Mouse (Mus musculus) lung, adult 2 months (tissue): ENCODE measurements at regions not wholly inside any gene's neighbourhood (a gene's known extent, or its start where the extent isn't known, plus 50 kb on each side); places are given as distances from the start of the nearest gene placed in this dataset.
A peak's percentile ranks its signal among the peaks of the same experiment; 100 is the strongest.

Source experiments
- DNase-seq: peaks from one replicate; pipeline ENCODE4 v3.0.0; 2022
- H3K4me1 ChIP-seq: fragments of 200-500 bp; 2 replicates; pipeline ENCODE4 v1.6.1; 2011; ENCODE audit warnings: low read length; ENCODE audit not compliant: control insufficient read depth, insufficient read depth
- H3K4me3 ChIP-seq: fragments of 200-500 bp; replicated peaks from 2 replicates; pipeline ENCODE3; 2011; ENCODE audit warnings: low read depth, mild to moderate bottlenecking, control low read depth, low read length; ENCODE audit errors: extremely low read depth
- CTCF ChIP-seq: fragments of 200-500 bp; IDR thresholded peaks from 2 replicates; pipeline ENCODE4 v1.5.1; 2011; ENCODE audit warnings: mild to moderate bottlenecking, low read length, control low read depth; ENCODE audit not compliant: insufficient read depth
- POLR2A ChIP-seq: fragments of 200-500 bp; IDR thresholded peaks from 2 replicates; pipeline ENCODE4 v1.6.1; 2011; ENCODE audit warnings: low read depth, mild to moderate bottlenecking, control low read depth, low read length, borderline replicate concordance; ENCODE audit errors: extremely low read depth
- WGBS: fragments of 180-500 bp; shearing (Covaris S2); methylation state at CpG from one replicate; pipeline ENCODE4 v1.1.7; 2018; 5-methylcytosine and 5-hydroxymethylcytosine counted together

DNA sequence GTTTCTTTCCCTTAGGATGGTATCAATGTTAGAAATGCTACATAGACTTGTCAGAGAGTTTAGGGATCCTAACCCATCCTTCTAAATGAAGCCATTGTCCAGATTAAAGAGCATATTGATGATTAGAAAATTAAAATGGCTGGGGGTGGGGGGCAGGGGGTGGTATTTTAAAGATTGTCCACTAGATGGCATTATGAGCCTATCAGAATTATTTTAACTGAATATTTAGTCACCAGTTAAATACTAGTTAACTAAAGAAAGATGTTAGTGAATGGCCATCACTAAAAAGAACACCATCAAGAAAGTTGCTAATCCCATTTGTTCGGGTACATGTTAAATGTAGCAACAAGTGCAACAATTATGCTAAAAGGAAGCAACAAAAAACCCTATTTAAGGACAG, 1909.6 kb upstream of the 5930422O12Rik start:
- Histone ChIP-seq H3K4me3 (no peak overlapping the region), H3K4me1 (no peaks in the 10 kb centered on the region)
- DNase-seq, result no peak
- TF ChIP-seq POLR2A (no peak), CTCF (no peak)
- 52% methylated on average over 1 of the region's 1 CpGs for WGBS

- TF ChIP-seq CTCF, result no peak
- no peak for TF ChIP-seq POLR2A
- WGBS, result 37% methylated on average over 2 of the region's 2 CpGs
- Histone ChIP-seq H3K4me3 (no peak overlapping the region), H3K4me1 (no peaks in the 10 kb centered on the region)
- DNase-seq, result peak; percentile 62
Measured at GRCm38 (mm10) chr8:31520991-31521448, 1907.5 kb upstream of the 5930422O12Rik start.

DNA sequence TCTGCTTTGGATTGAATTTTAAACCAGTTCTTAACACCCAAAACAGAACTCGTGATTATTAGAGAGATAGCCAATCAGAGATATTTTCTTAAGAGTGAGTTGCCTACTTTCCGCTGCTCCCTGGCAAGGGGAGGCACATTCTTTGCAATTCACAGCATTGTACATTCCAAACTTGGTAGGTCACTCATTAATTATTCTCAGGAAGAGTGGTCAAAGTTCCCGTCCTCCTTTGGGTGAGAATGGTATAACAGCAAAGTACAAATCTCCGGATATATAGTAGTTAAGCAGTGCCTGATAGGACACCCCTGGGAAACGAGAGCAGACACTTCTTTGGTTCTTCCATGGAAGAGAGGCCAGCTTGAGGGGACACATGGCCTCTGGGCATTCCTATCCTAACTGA, 1903.4 kb upstream of the 5930422O12Rik start:
- H3K4me3 ChIP-seq, result no peak overlapping the region
- DNase-seq, result peak; percentile 6
- no peaks in the 10 kb centered on the region for H3K4me1 ChIP-seq
- WGBS, result 40% methylated on average over 5 of the region's 5 CpGs
- no peak for TF ChIP-seq POLR2A

GRCm38 (mm10) chr8:31539251-31539650, 1889.3 kb upstream of the 5930422O12Rik start:
- no peaks in the 10 kb centered on the region for H3K4me1 ChIP-seq
- no peak overlapping the region for H3K4me3 ChIP-seq
- no peak for DNase-seq
- 92% methylated on average over 3 of the region's 3 CpGs for whole genome bisulfite sequencing
- TF ChIP-seq CTCF (no peak), POLR2A (no peak)

DNA sequence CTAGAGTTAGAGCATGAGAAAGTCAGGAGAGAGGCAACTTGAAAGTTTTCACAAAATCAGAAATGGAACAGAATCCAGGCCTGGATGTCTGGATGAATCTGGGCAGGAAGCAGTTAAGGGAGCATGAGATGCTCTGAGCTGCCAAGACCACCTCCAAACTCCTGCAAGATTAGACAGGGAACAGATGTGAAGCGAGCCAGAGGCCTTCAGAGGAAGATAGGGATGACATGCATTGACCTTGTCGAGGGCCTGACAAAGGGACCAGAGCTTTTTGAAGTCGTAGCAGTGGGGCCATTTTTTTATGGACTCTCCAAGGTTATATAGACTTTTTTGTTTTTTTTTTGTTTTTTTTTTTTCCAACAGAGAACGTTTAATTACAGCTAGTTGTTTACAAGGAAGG, 1886.9 kb upstream of the 5930422O12Rik start:
- WGBS, result 29% methylated on average over 4 of the region's 4 CpGs
- DNase-seq, result no peak
- no peak for TF ChIP-seq POLR2A
- TF ChIP-seq CTCF, result no peak
- no peaks in the 10 kb centered on the region for H3K4me1 ChIP-seq
- H3K4me3 ChIP-seq, result no peak overlapping the region

- no peak for DNase-seq
- Histone ChIP-seq H3K4me1 (no peaks in the 10 kb centered on the region), H3K4me3 (no peak overlapping the region)
- no peak for TF ChIP-seq CTCF
- TF ChIP-seq POLR2A, result no peak
Measured at GRCm38 (mm10) chr8:31574136-31574535, 1854.4 kb upstream of the 5930422O12Rik start.

GRCm38 (mm10) chr8:31576129-31576528, 1852.4 kb upstream of the 5930422O12Rik start:
- Histone ChIP-seq H3K4me1 (no peaks in the 10 kb centered on the region), H3K4me3 (no peak overlapping the region)
- DNase-seq, result no peak
- TF ChIP-seq CTCF (no peak), POLR2A (no peak)
- WGBS, result 67% methylated on average over 2 of the region's 2 CpGs

GRCm38 (mm10) chr8:31584661-31585060, 1843.8 kb upstream of the 5930422O12Rik start:
- TF ChIP-seq CTCF (no peak), POLR2A (no peak)
- Histone ChIP-seq H3K4me1 (no peaks in the 10 kb centered on the region), H3K4me3 (no peak overlapping the region)
- DNase-seq, result no peak
- WGBS, result 80% methylated on average over 1 of the region's 1 CpGs

GRCm38 (mm10) chr8:31599536-31599935, 1829.0 kb upstream of the 5930422O12Rik start:
- TF ChIP-seq CTCF (no peak), POLR2A (no peak)
- DNase-seq, result peak; percentile 3
- no peak overlapping the region for H3K4me3 ChIP-seq
- peaks cover 2% of the 10 kb centered on the region; the same call in 1 of the 2 replicates for H3K4me1 ChIP-seq
- 55% methylated on average over 5 of the region's 5 CpGs for WGBS

DNA sequence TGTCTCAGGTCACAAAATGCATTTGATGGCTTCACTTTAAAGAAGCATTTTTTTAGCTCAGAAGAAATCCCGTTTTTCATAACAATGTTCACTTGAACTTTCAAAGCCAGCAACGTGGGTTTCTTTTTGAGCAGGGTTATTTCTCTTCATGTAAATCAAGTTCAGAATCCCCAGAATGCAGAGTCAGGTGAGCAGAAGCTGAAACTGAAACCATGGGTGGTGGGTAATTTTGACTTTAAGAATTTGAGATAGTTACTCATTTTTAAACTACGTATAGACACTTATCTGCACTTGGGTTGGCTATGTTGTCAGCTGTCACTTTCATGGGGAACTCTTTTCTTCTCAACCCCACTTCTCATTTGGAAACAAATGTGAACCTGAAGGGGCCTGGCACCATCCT, 1827.5 kb upstream of the 5930422O12Rik start:
- TF ChIP-seq POLR2A, result no peak
- TF ChIP-seq CTCF, result no peak
- Histone ChIP-seq H3K4me1 (peaks cover 2% of the 10 kb centered on the region; the same call in 1 of the 2 replicates), H3K4me3 (no peak overlapping the region)
- DNase-seq, result no peak
- 72% methylated on average over 3 of the region's 3 CpGs for WGBS
